Mouse (Mus musculus) kidney, embryonic 15.5 days (tissue): Measurements from ENCODE around the gene Eci3. TPM values are rescaled to one million over a fixed set of nuclear protein-coding genes. Genes with fewer than 3 reads are reported as not detected.

ENCODE experiments used
- ATAC-seq: fragments of 200-750 bp; cut with Nextera tagmentation; replicated peaks from 2 replicates; pipeline ENCODE4 v1.8.0; 2017; ENCODE audit warnings: moderate TSS enrichment; ENCODE audit not compliant: low FRiP score
- H3K27ac ChIP-seq: fragments of 300-500 bp; sonication (generic); 2 replicates; pipeline ENCODE4 v1.5.1; 2015; ENCODE audit warnings: mild to moderate bottlenecking, inconsistent platforms
- H3K27me3 ChIP-seq: fragments of 300-500 bp; sonication (generic); 2 replicates; pipeline ENCODE4 v1.6.1; 2015; ENCODE audit warnings: inconsistent platforms
- H3K36me3 ChIP-seq: fragments of 300-500 bp; sonication (generic); 2 replicates; pipeline ENCODE4 v1.6.1; 2015; ENCODE audit warnings: inconsistent platforms
- H3K4me1 ChIP-seq: fragments of 300-500 bp; sonication (generic); 2 replicates; pipeline ENCODE4 v1.6.1; 2015; ENCODE audit warnings: inconsistent platforms
- H3K4me2 ChIP-seq: fragments of 300-500 bp; sonication (generic); 2 replicates; pipeline ENCODE4 v1.6.1; 2015; ENCODE audit warnings: moderate library complexity, mild to moderate bottlenecking, inconsistent platforms
- H3K4me3 ChIP-seq: fragments of 300-500 bp; sonication (generic); replicated peaks from 2 replicates; pipeline ENCODE4 v1.5.1; 2015; ENCODE audit warnings: mild to moderate bottlenecking, inconsistent platforms
- H3K9ac ChIP-seq: fragments of 300-500 bp; sonication (generic); 2 replicates; pipeline ENCODE4 v1.6.1; 2015; ENCODE audit warnings: mild to moderate bottlenecking, inconsistent platforms
- H3K9me3 ChIP-seq: fragments of 300-500 bp; sonication (generic); replicated peaks from 2 replicates; pipeline ENCODE4 v1.6.1; 2016; ENCODE audit warnings: inconsistent platforms
- WGBS: fragments of 180-500 bp; shearing (Covaris S2); methylation state at CpG from one replicate; pipeline ENCODE4 v1.1.7; 2015; ENCODE audit warnings: mixed read lengths; 5-methylcytosine and 5-hydroxymethylcytosine counted together
- polyA plus RNA-seq: library from polyadenylated mRNA; unstranded; fragments of >200 nt; fragmentation: Nextera tagmentation; extraction: Ambion mirVana; gene quantifications from 2 replicates; pipeline ENCODE4 v1.2.1, GENCODE M21; 2015

Gene Eci3
- polyA plus RNA-seq, 1 experiment from 2014 or later, result 3.8 TPM

- peaks cover 9% of the 10 kb centered on the region for H3K4me1 ChIP-seq
- no peak overlapping the region for H3K4me2 ChIP-seq
- H3K9me3 ChIP-seq, result no peaks in the 10 kb centered on the region
- ATAC-seq, result no peak
- H3K4me3 ChIP-seq, result no peak overlapping the region
- no peak overlapping the region for H3K9ac ChIP-seq
- H3K27me3 ChIP-seq, result no peaks in the 10 kb centered on the region
- H3K36me3 ChIP-seq, result no peaks in the 10 kb centered on the region
- H3K27ac ChIP-seq, result no peak overlapping the region
- 78% methylated on average over 9 of the region's 9 CpGs for WGBS
Measured at GRCm38 (mm10) chr13:34914614-34915013, 49.0 kb downstream of the Eci3 start.

Other genes starting within 250 kb of the Eci3 start
- not detected in 2 replicates for gene Fam50b, start 229.0 kb downstream of the Eci3 start, polyA plus RNA-seq
- gene Prpf4b, start 88.5 kb downstream of the Eci3 start, polyA plus RNA-seq, result 71.8 and 76.7 TPM in 2 replicates
- gene Fam217a, start 39.5 kb downstream of the Eci3 start, polyA plus RNA-seq, result 4.4 and 4.5 TPM in 2 replicates
- gene 4933417A18Rik, start 39.4 kb downstream of the Eci3 start, polyA plus RNA-seq, result not detected in 2 replicates
- gene Eci2, start 63.3 kb upstream of the Eci3 start, polyA plus RNA-seq, result 126 and 131 TPM in 2 replicates